Mouse (Mus musculus): ENCODE data around the gene Ccnd1. TPM values are rescaled to one million over a fixed set of nuclear protein-coding genes. Genes with fewer than 3 reads are reported as not detected.
"Not testable (repeated sequence)": the region's sequence is repeated elsewhere in the genome, so short reads cannot be mapped to it uniquely, and the experiment has no call there.

Gene Ccnd1
- polyA plus RNA-seq, 1 experiment = not detected

DNA sequence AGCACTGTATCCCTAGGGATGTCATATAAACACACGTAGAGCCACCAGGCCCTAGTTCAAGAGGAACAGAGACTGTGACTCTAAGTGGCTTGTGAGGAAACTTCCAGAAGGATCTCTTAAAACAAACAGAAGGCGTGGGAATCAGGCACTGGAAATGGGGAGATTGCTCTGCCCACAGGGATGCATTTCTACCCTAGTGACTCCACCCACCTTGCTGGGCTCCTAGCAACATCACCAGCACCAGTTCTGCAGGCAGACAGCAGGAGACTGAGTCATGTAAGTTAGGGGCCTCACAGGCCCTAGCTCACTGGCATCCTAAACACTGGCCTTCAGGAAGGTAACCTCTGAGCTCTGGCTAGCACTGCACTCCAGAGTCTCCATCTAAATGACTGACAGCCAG is 47.9 kb downstream of the Ccnd1 start:
- no peak overlapping the region for H3K27ac ChIP-seq (ENCODE audit: insufficient read depth, low read depth, low read length)
- peaks cover 16% of the 10 kb centered on the region for H3K4me1 ChIP-seq (ENCODE audit: control insufficient read depth, insufficient read depth, low read length)
- TF ChIP-seq CTCF (IDR thresholded peaks at IDR 0.05; ENCODE audit: insufficient read depth, low read depth, low read length) (no peak), POLR2A (IDR thresholded peaks at IDR 0.05; ENCODE audit: insufficient read depth, low read depth, low read length) (no peak)
- H3K4me3 ChIP-seq (ENCODE audit: insufficient read depth, low read depth, low read length) = no peak overlapping the region
- 95% methylated on average over 2 of the region's 2 CpGs for WGBS

DNA sequence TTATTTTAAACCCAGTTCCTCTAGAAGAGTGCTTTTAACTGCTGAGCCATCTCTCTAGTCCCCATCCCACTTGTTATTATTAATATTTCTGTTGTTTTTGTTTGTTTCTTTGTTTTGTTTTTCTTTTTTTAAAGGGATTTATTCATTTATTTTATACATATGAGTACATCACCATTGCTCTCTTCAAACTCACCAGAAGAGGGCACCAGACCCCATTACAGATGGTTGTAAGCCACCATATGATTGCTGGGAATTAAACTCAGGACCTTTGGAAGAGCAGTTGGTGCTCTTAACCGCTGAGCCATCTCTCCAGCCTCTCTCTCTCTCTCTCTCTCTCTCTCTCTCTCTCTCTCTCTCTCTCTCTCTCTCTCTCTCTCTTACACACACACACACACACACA is 49.1 kb downstream of the Ccnd1 start:
- H3K4me1 ChIP-seq (ENCODE audit: control insufficient read depth, insufficient read depth, low read length); H3K27ac ChIP-seq (ENCODE audit: insufficient read depth, low read depth, low read length); H3K4me3 ChIP-seq (ENCODE audit: insufficient read depth, low read depth, low read length): not testable (repeated sequence)
- 83% methylated on average over 1 of the region's 1 CpGs for WGBS

DNA sequence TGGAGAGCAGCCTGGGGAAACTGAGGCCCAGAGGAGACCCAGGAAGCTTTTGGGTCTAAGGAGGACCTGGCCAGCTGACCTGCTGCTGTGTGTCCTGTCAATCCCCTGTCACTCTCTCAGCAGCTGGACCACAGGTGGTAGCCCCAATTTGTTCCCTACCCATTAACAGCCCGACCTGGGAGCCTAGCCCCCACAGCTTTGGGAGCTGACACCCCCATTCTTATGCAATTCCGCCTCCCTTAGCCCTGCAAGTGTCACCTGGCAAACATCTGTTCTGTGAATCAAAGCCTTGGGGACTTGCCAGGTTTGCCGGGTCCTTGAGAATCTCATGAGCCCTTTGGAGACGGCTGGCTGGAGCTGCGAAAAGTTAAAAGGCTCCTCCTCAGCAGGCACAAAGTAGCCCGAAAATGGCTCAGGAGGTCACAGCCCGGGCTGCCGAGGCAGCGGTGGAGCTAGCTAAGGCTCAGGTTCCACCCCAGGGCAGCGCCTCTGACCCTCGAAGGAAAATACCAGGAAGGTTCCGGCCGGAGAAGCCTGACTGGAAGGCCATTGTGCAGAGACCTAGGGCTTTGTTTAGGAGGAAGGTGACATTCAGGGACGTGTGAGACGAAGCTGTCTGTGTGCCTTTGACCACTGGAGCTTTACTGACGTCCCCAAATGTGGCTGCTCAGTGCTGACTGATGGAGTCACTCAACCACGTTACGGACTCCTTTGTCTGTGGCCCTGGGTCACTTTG is 51.0 kb downstream of the Ccnd1 start:
- Histone ChIP-seq H3K4me1 (ENCODE audit: control insufficient read depth, insufficient read depth, low read length) (no peaks in the 10 kb centered on the region), H3K4me3 (ENCODE audit: insufficient read depth, low read depth, low read length) (no peak overlapping the region), H3K27ac (ENCODE audit: insufficient read depth, low read depth, low read length) (no peak overlapping the region)
- WGBS = 20% methylated on average over 18 of the region's 18 CpGs
- no peak for TF ChIP-seq CTCF (IDR thresholded peaks at IDR 0.05; ENCODE audit: insufficient read depth, low read depth, low read length)
- TF ChIP-seq POLR2A (IDR thresholded peaks at IDR 0.05; ENCODE audit: insufficient read depth, low read depth, low read length) = no peak

DNA sequence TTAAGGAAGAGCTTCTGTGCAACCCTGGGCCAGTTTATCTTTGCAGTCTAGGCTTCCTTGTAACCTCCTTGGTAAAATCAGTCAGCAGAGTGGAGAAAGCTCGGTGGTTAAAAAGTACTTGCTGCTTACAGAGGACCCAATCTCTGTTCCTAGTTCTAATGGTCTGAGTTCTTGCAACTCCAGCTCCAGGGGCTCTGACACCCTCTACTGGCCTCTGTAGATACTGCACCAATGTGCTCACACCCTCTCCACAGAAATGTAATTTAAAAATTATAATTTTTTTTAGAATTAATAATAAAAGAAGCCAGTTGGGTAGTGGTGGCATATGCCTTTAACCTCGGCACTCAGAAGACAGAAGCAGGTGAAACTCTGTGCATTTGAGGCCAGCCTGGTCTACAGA is 52.1 kb downstream of the Ccnd1 start:
- H3K4me3 ChIP-seq (ENCODE audit: insufficient read depth, low read depth, low read length) = no peak overlapping the region
- no peak for TF ChIP-seq CTCF (IDR thresholded peaks at IDR 0.05; ENCODE audit: insufficient read depth, low read depth, low read length)
- WGBS = 92% methylated on average over 2 of the region's 2 CpGs
- no peak overlapping the region for H3K27ac ChIP-seq (ENCODE audit: insufficient read depth, low read depth, low read length)
- H3K4me1 ChIP-seq (ENCODE audit: control insufficient read depth, insufficient read depth, low read length) = no peaks in the 10 kb centered on the region

DNA sequence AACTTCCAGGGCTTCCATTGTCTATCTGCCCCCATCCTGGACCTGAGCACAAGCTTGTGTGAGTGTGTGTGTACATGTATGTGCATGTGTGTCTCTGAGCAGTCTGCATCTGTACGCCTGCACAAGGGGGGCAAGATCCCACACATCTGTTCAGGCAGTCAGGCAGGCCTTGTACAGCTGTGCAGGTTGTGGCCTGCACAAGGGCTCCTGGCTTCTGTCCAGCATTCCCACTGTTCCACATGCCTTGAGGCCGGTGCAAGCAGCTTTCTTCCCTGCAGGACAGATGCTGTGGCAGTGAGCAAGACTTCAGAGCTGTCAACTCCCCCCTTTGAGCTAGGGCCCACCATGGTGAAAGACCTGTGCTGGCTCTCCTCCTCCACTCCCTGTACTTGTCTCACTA is 56.6 kb downstream of the Ccnd1 start:
- Histone ChIP-seq H3K27ac (ENCODE audit: insufficient read depth, low read depth, low read length) (no peak overlapping the region), H3K4me1 (ENCODE audit: control insufficient read depth, insufficient read depth, low read length) (no peaks in the 10 kb centered on the region), H3K4me3 (ENCODE audit: insufficient read depth, low read depth, low read length) (no peak overlapping the region)
- WGBS = 57% methylated on average over 2 of the region's 2 CpGs
- TF ChIP-seq POLR2A (IDR thresholded peaks at IDR 0.05; ENCODE audit: insufficient read depth, low read depth, low read length) = no peak
- no peak for TF ChIP-seq CTCF (IDR thresholded peaks at IDR 0.05; ENCODE audit: insufficient read depth, low read depth, low read length)

Other genes starting within 250 kb of the Ccnd1 start
- not detected in 2 replicates for gene Ano1, start 188.0 kb downstream of the Ccnd1 start, polyA plus RNA-seq (2012; ENCODE audit: insufficient read depth, insufficient read length, low replicate concordance, missing spikeins)
- gene Fgf3, start 101.8 kb downstream of the Ccnd1 start, polyA plus RNA-seq (2012; ENCODE audit: insufficient read depth, insufficient read length, low replicate concordance, missing spikeins) = not detected in 2 replicates
- not detected in 2 replicates for gene Fgf4, start 92.6 kb downstream of the Ccnd1 start, polyA plus RNA-seq (2012; ENCODE audit: insufficient read depth, insufficient read length, low replicate concordance, missing spikeins)
- not detected in 2 replicates for gene Fgf15, start 43.4 kb downstream of the Ccnd1 start, polyA plus RNA-seq (2012; ENCODE audit: insufficient read depth, insufficient read length, low replicate concordance, missing spikeins)
- gene LTO1, start 24.8 kb downstream of the Ccnd1 start, polyA plus RNA-seq (2012; ENCODE audit: insufficient read depth, insufficient read length, low replicate concordance, missing spikeins) = not detected in 2 replicates

All from olfactory bulb, adult 2 months (tissue).